Mouse (Mus musculus) hindbrain, postnatal 0 days (tissue): ENCODE measurements at regions not wholly inside any gene's neighbourhood (a gene's known extent, or its start where the extent isn't known, plus 50 kb on each side); places are given as distances from the start of the nearest gene placed in this dataset.

ENCODE experiments used
- ATAC-seq: fragments of 200-750 bp; cut with Nextera tagmentation; 2 replicates; pipeline ENCODE4 v1.8.0; 2017; ENCODE audit warnings: mild to moderate bottlenecking, moderate TSS enrichment, moderate library complexity
- DNase-seq: peaks from one replicate; pipeline ENCODE4 v3.0.0-alpha.2; 2015; ENCODE audit warnings: low spot score
- H3K27ac ChIP-seq: fragments of 300-500 bp; sonication (generic); 2 replicates; pipeline ENCODE4 v1.5.1; 2014; ENCODE audit warnings: mild to moderate bottlenecking
- H3K27me3 ChIP-seq: fragments of 300-500 bp; sonication (generic); 2 replicates; pipeline ENCODE4 v1.6.1; 2014; ENCODE audit warnings: low read length, mixed read lengths; ENCODE audit not compliant: insufficient read depth
- H3K36me3 ChIP-seq: fragments of 300-500 bp; sonication (generic); 2 replicates; pipeline ENCODE4 v1.6.1; 2014; ENCODE audit warnings: low read length, mixed read lengths; ENCODE audit not compliant: insufficient read depth
- H3K4me1 ChIP-seq: fragments of 300-500 bp; sonication (generic); 2 replicates; pipeline ENCODE4 v1.6.1; 2014; ENCODE audit warnings: antibody characterized with exemption, low read length, mixed read lengths; ENCODE audit not compliant: insufficient read depth
- H3K4me2 ChIP-seq: fragments of 300-500 bp; sonication (generic); 2 replicates; pipeline ENCODE4 v1.6.1; 2014; ENCODE audit warnings: low read depth, mild to moderate bottlenecking, low read length, moderate library complexity, mixed read lengths
- H3K4me3 ChIP-seq: fragments of 300-500 bp; sonication (generic); 2 replicates; pipeline ENCODE4 v1.5.1; 2014; ENCODE audit warnings: low read length
- H3K9ac ChIP-seq: fragments of 300-500 bp; sonication (generic); replicated peaks from 2 replicates; pipeline ENCODE4 v1.6.1; 2014; ENCODE audit warnings: mild to moderate bottlenecking, low read length, moderate library complexity, mixed read lengths
- H3K9me3 ChIP-seq: fragments of 300-500 bp; sonication (generic); 2 replicates; pipeline ENCODE4 v1.6.1; 2016; ENCODE audit warnings: low read length, mixed read lengths
- CTCF ChIP-seq: IDR thresholded peaks from 2 replicates; pipeline ENCODE4 v1.5.1; 2016; ENCODE audit warnings: antibody characterized with exemption, control low read depth, low read depth
- WGBS: fragments of 180-500 bp; shearing (Covaris S2); extraction: QIAGEN DNeasy Blood & Tissue Kit; methylation state at CpG from one replicate; pipeline ENCODE4 v1.1.7; 2014; 5-methylcytosine and 5-hydroxymethylcytosine counted together

DNA sequence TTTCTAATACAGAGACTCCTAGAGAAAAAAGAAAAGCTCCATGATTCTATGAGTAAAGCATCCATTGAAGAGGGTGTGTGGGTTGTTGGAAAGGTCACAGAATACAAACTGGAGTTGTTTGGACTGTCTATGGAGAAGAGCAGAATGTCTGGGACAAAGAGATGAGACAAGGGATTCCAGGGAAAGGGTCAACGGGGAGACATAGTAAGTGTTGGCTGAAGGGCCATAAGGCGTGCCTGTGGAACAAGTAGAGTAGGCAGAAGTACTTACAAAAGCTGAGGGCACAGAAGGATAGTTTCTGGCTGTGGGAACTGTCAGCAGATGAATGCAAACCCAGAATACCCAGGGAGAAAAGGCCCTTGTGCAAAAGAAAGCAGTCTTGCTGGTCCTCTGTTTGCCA lies 134.0 kb upstream of the Col8a1 start:
- 30% methylated on average over 2 of the region's 2 CpGs for WGBS
- Histone ChIP-seq H3K27me3 (no peaks in the 10 kb centered on the region), H3K4me2 (no peak overlapping the region), H3K36me3 (no peaks in the 10 kb centered on the region), H3K9me3 (no peaks in the 10 kb centered on the region), H3K4me1 (no peaks in the 10 kb centered on the region), H3K9ac (no peak overlapping the region), H3K4me3 (no peak overlapping the region), H3K27ac (no peak overlapping the region)
- ATAC-seq (0 out of 2 replicates have a peak, but pooled peaks have one; percentile 51), DNase-seq (no peak)
- no peak for TF ChIP-seq CTCF

DNA sequence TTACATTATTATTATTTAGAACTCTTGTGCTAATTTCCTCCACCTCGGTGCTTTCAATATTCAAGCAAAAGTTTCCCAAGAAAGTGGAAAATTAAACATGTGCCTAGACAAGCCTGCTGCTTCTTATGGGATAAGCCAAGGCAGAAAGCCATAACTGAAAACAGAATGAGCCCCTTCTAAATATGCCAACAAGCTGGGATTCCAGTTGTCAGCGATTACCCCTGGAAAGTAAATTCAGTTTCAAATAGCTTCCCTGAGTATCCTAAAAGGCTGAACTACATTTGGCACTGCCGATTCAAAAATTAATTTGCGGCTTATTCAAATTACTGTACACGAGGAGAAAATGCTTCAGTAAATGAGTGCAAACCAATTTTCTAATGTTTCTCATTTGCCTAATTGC lies 135.6 kb upstream of the Col8a1 start:
- no peak overlapping the region for H3K27ac ChIP-seq
- H3K4me1 ChIP-seq = no peaks in the 10 kb centered on the region
- no peak overlapping the region for H3K9ac ChIP-seq
- H3K4me3 ChIP-seq = no peak overlapping the region
- no peaks in the 10 kb centered on the region for H3K27me3 ChIP-seq
- 70% methylated on average over 5 of the region's 5 CpGs for WGBS
- H3K36me3 ChIP-seq = no peaks in the 10 kb centered on the region
- ATAC-seq (no peak), DNase-seq (no peak)
- H3K4me2 ChIP-seq = no peak overlapping the region
- no peak for TF ChIP-seq CTCF
- no peaks in the 10 kb centered on the region for H3K9me3 ChIP-seq

DNA sequence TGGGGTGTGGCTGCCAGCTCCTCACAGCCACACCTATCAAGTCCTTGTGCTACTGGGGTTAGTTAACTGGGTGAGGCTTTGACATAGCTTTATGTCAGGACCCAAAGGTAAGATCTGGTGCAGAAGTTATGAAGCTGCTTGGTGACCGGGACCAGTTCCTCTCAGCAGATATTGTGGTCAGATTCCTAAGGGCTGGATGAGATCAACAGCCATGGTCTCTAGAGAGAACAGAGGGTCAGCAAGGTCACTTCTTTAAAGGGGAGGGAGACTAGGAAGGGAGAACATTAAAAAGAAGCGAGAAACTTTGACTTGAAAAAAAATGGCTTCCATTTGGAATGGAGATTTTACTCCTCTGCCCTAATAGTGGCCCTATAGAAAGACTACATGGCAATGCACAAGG lies 138.6 kb upstream of the Col8a1 start:
- WGBS = 86% methylated on average over 2 of the region's 2 CpGs
- no peak for TF ChIP-seq CTCF
- no peaks in the 10 kb centered on the region for H3K27me3 ChIP-seq

GRCm38 (mm10) chr16:57893698-57894352 lies 139.3 kb upstream of the Col8a1 start:
- H3K9ac ChIP-seq = no peak overlapping the region
- H3K36me3 ChIP-seq = no peaks in the 10 kb centered on the region
- no peak overlapping the region for H3K27ac ChIP-seq
- no peaks in the 10 kb centered on the region for H3K27me3 ChIP-seq
- 49% methylated on average over 5 of the region's 5 CpGs for WGBS
- H3K9me3 ChIP-seq = no peaks in the 10 kb centered on the region
- H3K4me1 ChIP-seq = no peaks in the 10 kb centered on the region
- no peak overlapping the region for H3K4me3 ChIP-seq
- H3K4me2 ChIP-seq = no peak overlapping the region
- ATAC-seq (peak; percentile 67; the same call in 1 of the 2 replicates), DNase-seq (peak; percentile 40)
- TF ChIP-seq CTCF = no peak

More for the DNA sequence above, 138.6 kb upstream of the Col8a1 start:
- H3K9me3 ChIP-seq = no peaks in the 10 kb centered on the region
- H3K4me3 ChIP-seq = no peak overlapping the region
- H3K9ac ChIP-seq = no peak overlapping the region
- no peaks in the 10 kb centered on the region for H3K4me1 ChIP-seq
- DNase-seq (no peak), ATAC-seq (no peak)
- no peak overlapping the region for H3K27ac ChIP-seq
- H3K4me2 ChIP-seq = no peak overlapping the region
- no peaks in the 10 kb centered on the region for H3K36me3 ChIP-seq

GRCm38 (mm10) chr16:57901006-57901405 lies 146.5 kb upstream of the Col8a1 start:
- 50% methylated on average over 4 of the region's 4 CpGs for WGBS
- Histone ChIP-seq H3K9me3 (no peaks in the 10 kb centered on the region), H3K9ac (no peak overlapping the region), H3K4me2 (no peak overlapping the region), H3K27ac (no peak overlapping the region), H3K4me1 (no peaks in the 10 kb centered on the region), H3K4me3 (no peak overlapping the region), H3K36me3 (no peaks in the 10 kb centered on the region), H3K27me3 (no peaks in the 10 kb centered on the region)
- no peak for ATAC-seq
- TF ChIP-seq CTCF = no peak
- DNase-seq = no peak

DNA sequence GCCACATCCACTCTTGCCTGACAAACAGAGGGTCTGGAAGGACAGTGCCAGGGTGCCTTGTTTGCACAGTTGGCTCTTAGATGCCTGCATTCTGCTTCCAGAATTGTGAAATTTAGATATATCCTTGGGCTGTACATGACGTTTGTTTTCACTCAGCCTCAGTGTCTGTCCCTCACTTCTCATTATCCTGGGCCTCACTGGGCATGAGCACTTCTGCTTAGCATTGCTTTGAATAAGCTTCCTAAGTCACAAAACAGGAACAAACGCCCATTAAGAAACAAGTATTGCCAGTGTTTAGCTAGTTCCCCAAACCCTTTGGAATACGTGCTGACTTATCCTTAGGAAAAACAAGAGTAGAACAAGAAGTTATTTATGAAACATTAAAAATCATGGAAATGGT lies 148.0 kb upstream of the Col8a1 start:
- Histone ChIP-seq H3K27ac (no peak overlapping the region), H3K27me3 (no peaks in the 10 kb centered on the region), H3K9me3 (no peaks in the 10 kb centered on the region), H3K4me2 (no peak overlapping the region), H3K36me3 (no peaks in the 10 kb centered on the region), H3K4me1 (no peaks in the 10 kb centered on the region), H3K4me3 (no peak overlapping the region), H3K9ac (no peak overlapping the region)
- DNase-seq (no peak), ATAC-seq (no peak)
- no peak for TF ChIP-seq CTCF
- 73% methylated on average over 3 of the region's 3 CpGs for WGBS

DNA sequence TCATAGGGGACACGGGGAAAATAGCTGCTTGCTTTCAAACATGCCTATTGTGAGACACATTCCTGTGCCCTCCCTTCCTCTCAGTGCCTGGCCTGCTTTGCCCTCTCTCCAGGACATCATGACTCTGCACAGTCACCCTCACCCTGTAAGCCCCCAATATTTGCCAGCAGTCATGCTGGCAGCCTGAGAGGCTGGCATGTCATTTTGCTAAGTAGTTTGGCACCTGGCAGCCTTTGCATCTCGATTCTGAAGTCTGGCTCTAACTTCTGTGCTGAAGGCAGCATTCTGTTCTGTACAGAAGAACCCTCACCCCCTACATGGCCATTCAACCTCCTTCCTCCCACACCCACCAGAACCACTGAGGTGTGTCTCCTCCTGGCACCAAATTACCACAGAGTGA lies 157.5 kb upstream of the Col8a1 start:
- Histone ChIP-seq H3K4me3 (no peak overlapping the region), H3K36me3 (no peaks in the 10 kb centered on the region), H3K27me3 (no peaks in the 10 kb centered on the region), H3K9ac (no peak overlapping the region), H3K27ac (no peak overlapping the region), H3K4me2 (no peak overlapping the region), H3K4me1 (no peaks in the 10 kb centered on the region), H3K9me3 (no peaks in the 10 kb centered on the region)
- DNase-seq (peak; percentile 43), ATAC-seq (peak; percentile 56)
- 15% methylated on average over 2 of the region's 2 CpGs for WGBS
- TF ChIP-seq CTCF = no peak
